Mouse (Mus musculus): Measurements from ENCODE around the gene Kif1c.
"Not testable (repeated sequence)": the region's sequence is repeated elsewhere in the genome, so short reads cannot be mapped to it uniquely, and the experiment has no call there.

The Kif1c gene

DNA sequence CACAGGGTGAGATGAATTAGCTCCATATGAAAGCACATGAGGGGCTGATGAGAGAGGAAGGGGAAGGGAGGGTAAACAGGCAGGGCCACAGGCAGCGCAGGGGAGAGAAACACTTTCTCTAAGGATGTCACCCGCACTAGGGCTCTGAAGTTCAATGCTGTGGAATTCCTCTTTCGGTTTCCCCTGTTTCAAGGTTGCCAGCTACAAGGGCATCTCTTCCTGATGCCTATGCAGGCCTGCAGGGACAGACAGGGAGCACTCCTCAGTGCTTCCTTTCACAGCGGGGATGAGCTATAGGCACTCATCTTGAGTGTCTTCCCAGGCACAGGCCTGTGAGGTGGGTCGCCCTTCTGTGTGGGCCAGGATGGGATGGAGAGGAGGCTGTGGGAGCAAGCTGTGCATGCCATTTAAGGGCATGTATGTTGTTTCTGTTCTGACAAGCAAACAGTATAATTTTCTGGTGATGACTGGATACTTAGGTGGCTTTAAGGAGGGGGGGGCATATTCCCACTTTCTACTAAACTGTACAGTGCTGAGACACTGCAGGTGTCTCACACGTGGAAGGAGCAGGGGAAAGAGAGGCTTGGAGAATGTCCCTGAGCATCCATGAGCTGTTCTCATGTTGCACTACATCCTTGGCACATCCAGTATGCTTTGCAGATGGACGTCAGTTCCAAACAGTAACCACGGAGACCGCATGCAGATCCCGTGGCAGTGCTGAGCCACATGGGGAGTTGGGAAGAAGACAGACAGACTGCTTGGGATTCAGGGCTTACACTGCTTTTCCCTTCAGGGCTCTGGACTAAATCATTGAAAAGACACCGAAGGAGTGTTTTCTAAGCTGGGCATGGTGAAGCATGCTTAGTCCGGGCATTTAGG is 42.5 kb downstream of the Kif1c start:
- DNase-seq (ENCODE audit: low read depth, low spot score): no peak

DNA sequence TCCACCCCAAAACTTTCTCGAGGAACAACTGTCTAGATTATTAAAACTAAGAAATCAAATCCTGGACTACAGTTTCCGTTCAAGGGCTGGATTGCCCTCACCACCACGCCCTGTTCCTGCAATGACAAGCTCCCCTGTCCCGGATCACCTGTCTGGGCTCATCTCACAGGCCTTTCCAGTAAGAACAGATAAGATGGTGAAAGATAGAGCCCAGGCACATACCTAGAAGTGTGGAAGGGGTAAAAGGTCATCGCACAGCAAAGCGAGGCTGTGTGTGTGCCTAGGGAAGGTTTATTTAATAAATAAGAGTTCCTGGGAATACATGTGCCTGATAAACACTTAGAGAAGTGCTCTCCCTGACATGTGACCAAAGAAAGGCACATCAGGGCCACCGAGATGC is 45.3 kb downstream of the Kif1c start:
- no peak for DNase-seq (ENCODE audit: low read depth, low spot score)

GRCm38 (mm10) chr11:70747876-70748545 is 47.7 kb downstream of the Kif1c start:
- DNase-seq (ENCODE audit: low read depth, low spot score): no peak

GRCm38 (mm10) chr11:70752337-70753017 is 52.1 kb downstream of the Kif1c start:
- DNase-seq (ENCODE audit: low read depth, low spot score): no peak

- no peak for DNase-seq (ENCODE audit: low read depth, low spot score)
Observed at GRCm38 (mm10) chr11:70753146-70753545, 52.8 kb downstream of the Kif1c start.

DNA sequence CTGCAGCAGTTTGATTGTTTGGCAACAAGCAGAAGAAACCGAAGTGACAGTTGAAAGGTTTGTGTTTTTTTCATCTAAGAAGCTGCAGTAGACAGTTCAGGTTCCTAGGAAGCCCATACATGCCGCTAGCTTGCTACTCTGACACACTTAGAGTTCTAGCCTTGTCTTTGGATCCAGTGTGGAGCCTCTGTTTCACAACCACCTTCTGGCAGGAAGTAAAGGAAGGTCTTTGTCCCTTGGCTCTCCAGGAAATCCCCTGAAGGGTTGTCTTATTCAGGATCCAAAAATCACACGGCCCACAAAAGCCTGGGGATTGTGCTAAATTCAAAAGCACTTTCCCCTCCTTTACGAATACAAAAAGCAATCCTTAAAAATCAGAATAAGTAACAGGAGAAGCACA is 54.1 kb downstream of the Kif1c start:
- no peak for DNase-seq (ENCODE audit: low read depth, low spot score)

DNA sequence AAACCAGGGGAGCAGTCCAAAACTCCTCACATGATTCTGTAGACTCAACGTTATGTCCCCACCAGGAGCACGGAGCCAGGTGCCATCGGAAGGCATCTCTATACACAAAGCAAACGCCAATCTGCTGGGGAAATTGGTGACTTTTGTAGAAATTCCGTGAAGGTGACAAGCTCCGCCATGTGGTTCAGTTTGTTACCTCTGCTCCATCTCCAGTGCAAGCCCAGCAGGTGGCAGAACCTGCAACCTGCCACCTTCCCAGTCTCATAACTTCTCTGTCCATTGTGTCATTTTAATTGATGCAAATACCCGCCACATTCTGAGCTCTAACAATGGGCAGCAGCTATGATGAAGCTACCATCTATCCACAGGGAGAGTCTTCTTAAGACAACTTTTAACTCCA is 54.6 kb downstream of the Kif1c start:
- no peak for DNase-seq (ENCODE audit: low read depth, low spot score)

- DNase-seq (ENCODE audit: low read depth, low spot score): peak; percentile 73
Observed at GRCm38 (mm10) chr11:70755645-70756044, 55.3 kb downstream of the Kif1c start.

DNA sequence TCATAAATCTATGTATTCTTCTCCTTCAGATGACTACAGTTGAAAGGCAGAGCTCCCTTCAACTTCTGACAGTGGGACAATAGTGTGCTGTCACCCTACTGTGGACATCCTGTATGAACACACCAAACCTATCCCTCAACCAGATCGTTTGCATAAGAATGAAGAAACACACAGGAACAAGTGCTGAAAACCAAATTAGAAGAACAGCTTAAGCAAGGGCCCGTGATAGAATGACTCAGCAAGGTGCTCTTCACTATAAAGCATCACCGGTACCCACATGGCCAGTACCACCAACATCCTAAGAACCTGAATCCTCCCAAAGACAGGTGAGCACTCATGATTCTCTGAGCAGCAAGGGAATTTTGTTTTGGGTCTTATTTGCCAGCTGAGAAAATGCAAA is 60.1 kb downstream of the Kif1c start:
- not testable (repeated sequence) for DNase-seq (ENCODE audit: low read depth, low spot score)

DNA sequence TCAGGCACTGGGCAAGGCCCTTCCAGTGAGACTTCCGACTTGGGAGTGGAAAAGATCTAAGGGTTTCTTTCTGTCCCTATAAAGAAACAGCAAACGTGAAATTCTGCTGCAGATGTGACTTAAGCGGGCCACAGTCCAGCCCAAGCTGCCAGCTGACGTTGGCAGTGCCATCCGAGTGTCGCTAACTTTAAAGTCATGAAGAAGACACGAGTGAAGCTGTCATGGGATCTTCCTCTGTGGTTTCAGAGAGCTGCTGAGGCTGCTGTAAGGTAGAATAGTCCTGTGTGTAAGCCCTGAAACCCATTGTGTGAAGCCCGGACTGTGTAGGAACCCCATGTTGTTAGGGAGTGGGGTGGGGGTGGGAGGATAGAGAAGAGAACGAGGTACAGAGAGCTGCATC is 62.3 kb downstream of the Kif1c start:
- DNase-seq (ENCODE audit: low read depth, low spot score): no peak

- DNase-seq (ENCODE audit: low read depth, low spot score): no peak
Observed at GRCm38 (mm10) chr11:70763582-70763935, 63.2 kb downstream of the Kif1c start.

GRCm38 (mm10) chr11:70763936-70764808 is 63.8 kb downstream of the Kif1c start, which contains the start of gene Zfp3:
TSS of gene Zfp3 (plus strand) at chr11:70764209.
- peak; percentile 67 for DNase-seq (ENCODE audit: low read depth, low spot score)

DNA sequence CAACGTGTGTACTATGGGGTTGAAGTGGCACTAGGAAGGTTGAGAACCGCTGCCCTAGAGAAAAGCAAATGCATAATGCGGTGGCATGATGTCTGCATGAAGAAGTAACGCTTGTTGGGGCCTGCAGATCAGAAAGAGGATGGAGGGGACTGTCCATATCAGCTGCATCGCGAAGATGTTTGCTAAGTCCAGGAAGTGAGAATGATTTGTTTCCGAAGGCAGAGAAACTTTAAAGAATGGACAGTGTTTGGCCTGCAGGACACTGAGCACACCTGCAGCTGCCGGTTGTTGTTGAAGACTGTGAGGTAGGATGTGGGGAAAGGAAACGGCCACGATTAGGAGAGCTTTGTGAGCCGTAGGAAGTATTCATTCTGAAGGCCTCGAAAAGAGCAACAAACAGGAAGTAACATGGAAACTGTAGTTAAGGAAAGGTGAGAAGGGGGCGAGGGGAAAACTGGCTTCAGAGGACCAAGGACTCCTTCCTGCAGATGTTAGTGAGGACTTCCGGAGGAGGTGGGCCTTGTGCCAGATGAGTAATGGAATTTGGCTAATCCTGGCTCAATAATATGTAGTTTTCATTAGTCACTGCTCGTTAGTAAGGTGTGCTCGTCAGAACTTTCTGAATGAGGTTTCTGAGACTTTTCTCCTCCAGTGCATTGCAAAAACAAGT is 65.6 kb downstream of the Kif1c start:
- no peak for DNase-seq (ENCODE audit: low read depth, low spot score)

DNA sequence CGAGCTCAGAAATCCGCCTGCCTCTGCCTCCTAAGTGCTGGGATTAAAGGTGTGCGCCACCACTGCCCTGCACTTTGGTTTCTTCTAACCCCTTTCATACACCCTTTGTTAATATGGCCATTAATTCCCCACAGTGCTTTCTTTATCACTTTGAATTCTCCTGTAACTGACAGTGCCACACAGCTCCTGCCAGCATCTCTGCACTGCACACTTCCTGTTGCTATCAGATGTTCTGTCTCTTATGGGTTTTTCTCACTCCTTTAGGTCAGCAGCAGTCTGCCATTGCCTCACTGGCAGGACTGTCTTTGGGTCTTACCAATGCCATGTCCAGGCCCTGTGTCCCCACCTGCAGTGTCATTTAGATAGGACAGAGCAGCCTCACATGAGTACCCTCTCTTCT is 70.5 kb downstream of the Kif1c start:
- no peak for DNase-seq (ENCODE audit: low read depth, low spot score)

DNA sequence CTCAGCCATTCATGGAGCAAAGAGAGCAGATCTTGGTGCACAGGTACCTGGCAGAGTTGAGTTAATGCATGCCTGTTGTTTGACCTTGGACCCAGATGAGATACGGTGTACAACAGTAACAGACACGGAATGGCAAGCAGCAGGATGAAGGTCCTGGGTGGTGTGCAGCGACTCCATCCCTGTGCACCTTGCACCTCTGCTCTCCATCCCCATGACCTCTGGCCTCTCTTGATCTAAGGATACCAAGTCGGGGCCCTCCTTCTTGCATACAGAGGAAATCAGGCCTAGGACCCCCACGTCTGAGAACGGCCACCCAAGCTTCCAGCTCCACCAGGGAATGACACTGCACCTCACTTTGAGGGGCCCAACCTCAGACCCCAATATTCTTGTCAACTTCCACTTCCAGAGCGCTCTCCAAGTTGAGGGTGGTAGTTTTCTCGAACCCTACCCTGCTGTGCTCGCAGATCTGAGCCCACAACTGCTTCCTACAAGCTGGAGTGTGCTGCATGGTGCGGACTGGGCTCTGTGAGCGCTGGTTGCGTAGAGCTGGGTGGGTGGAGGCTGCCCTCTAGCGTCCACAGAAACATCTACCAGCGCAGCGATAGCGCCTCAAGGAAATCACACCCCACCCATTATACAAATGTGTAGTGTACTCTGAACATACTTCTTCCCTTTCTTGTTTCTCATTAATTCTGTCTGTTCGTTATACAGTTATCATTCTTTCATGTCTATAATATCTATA is 76.7 kb downstream of the Kif1c start:
- DNase-seq (ENCODE audit: low read depth, low spot score): peak; percentile 82

- DNase-seq (ENCODE audit: low read depth, low spot score): no peak
Observed at GRCm38 (mm10) chr11:70777634-70778033, 77.3 kb downstream of the Kif1c start.

- peak; percentile 23 for DNase-seq (ENCODE audit: low read depth, low spot score)
Observed at GRCm38 (mm10) chr11:70778058-70778457, 77.7 kb downstream of the Kif1c start.

All from mesoderm, embryonic 11.5 days (tissue).